Mouse (Mus musculus) stomach, postnatal 0 days (tissue): ENCODE measurements around the gene Disc1.

Experiments
- CTCF ChIP-seq: IDR thresholded peaks from 2 replicates; pipeline ENCODE4 v1.5.1; 2016; ENCODE audit warnings: antibody characterized with exemption, low read depth, mild to moderate bottlenecking, moderate library complexity
- EP300 ChIP-seq: optimal IDR thresholded peaks from 2 replicates; pipeline ENCODE3; 2016; ENCODE audit warnings: antibody characterized with exemption

- TF ChIP-seq CTCF (no peak), EP300 (no peak)
Measured at GRCm38 (mm10) chr8:125080388-125081344, 26.7 kb downstream of the Disc1 start.
